Mouse (Mus musculus) effector memory CD4-positive, alpha-beta T cell, adult 7 months (primary cell): ENCODE measurements around the gene Cebpe. TPM values are rescaled to one million over a fixed set of nuclear protein-coding genes. Genes with fewer than 3 reads are reported as not detected.

ENCODE experiments used
- polyA plus RNA-seq: library from polyadenylated mRNA; unstranded; fragments of 100-300 nt; shearing (Covaris generic); gene quantifications from one replicate; pipeline ENCODE4 v1.2.1, GENCODE M21; 2017

Gene Cebpe
- polyA plus RNA-seq, result not detected

GRCm38 (mm10) chr14:54712074-54712473, at the start of gene Cebpe:
Cebpe (minus strand) TSS chr14:54712174.

DNA sequence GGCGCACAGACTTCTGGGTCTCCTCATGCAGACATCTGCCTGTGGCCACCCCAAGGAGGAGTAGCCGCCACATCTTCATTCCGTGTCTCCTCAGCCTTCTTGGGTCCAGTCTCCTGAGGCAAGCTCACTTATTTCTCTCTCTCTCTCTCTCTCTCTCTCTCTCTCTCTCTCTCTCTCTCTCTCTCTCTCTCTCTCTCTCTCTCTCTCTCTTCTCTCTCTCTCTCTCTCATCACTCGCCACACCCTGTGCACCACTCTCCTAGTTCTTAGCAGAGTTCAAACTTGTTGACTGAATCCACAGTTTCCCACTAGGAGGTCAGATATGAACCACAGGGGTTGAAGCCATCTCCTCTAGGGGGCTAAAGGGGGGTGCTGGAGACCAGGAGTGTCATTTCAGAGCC, 13.2 kb downstream of the Cebpe start, which contains the start of gene Gm29776:
TSS of gene Gm29776 (minus strand) at position 101 of the 400 bp plus-strand sequence.

DNA sequence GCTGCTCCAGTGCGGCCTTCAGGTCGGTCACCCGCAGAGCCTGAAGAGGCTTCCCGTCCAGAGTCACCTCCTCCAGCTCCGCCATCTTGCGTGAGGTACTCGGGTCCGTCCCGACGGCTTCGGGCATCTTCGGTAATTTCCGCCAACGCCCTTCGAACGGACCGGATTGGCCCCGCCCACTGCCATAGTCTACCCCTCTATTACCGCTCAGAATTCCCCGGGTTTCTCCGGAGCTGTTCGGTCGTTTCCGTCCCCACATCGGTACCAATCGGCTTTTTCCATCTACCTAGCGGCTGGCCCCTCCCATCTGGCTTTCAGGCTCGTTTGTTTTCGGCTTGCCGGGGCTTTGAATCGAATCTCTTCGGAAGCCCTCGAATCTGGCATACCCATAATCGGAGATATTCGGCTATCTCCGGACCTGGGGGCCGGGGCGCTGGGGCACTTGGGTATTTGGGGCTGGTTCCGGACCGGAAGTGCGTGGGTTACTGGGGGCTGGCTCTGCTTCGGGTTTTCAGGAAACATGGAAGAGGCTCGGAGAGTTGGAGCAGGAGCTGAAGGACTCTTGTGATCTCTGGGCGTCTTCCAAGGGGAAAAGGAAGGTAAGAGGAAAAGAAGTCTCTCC, 25.3 kb downstream of the Cebpe start, which contains the start of gene Acin1:
TSS of gene Acin1 (minus strand) at position 410 of the 622 bp plus-strand sequence.

DNA sequence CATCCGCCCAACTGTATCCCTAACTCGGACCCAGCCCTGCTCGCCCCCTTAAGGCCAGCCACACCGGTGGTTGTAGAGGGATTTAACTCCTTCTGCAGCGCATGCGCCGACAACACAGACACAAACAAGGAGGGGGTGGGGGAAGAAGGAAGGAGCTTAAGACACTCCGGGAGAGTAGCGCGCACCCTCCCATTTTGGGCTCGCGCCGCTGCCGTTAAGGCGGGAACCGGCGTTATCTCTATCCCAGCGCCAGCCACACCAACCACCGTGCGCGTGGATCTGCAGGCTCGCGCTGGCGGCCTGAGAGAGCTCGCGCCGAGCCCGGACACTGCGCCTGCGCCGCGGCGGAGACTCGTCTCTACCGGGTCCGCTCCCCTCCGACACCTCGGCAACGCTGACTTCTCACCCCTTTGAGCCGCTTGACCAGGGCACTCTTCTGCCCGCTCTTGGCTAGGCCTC, 25.9 kb downstream of the Cebpe start, which contains the start of gene 1700123O20Rik:
TSS of gene 1700123O20Rik (plus strand) at position 154 of the 459 bp plus-strand sequence.

Other genes with a start within 250 kb of the Cebpe start
- 246 TPM for gene Lrp10, start 248.0 kb downstream of the Cebpe start, polyA plus RNA-seq
- not detected for gene Rem2, start 236.1 kb downstream of the Cebpe start, polyA plus RNA-seq
- 29.7 TPM for gene Prmt5, start 194.6 kb downstream of the Cebpe start, polyA plus RNA-seq
- 31.6 TPM for gene Haus4, start 157.6 kb downstream of the Cebpe start, polyA plus RNA-seq
- 0.40 TPM for gene Ajuba, start 134.6 kb downstream of the Cebpe start, polyA plus RNA-seq
- gene 4931414P19Rik, start 106.2 kb downstream of the Cebpe start, polyA plus RNA-seq, result 1.2 TPM
- gene Psmb5, start 94.2 kb downstream of the Cebpe start, polyA plus RNA-seq, result 123 TPM
- gene Psmb11, start 90.7 kb downstream of the Cebpe start, polyA plus RNA-seq, result 0.09 TPM
- gene Gm17606, start 71.2 kb downstream of the Cebpe start, polyA plus RNA-seq, result not detected
- gene Cdh24, start 70.8 kb downstream of the Cebpe start, polyA plus RNA-seq, result 2.3 TPM
- gene 1700123O20Rik, start 26.0 kb downstream of the Cebpe start, polyA plus RNA-seq, result 63.8 TPM
- gene Acin1, start 25.2 kb downstream of the Cebpe start, polyA plus RNA-seq, result 84.6 TPM
- gene Gm29776, start 13.3 kb downstream of the Cebpe start, polyA plus RNA-seq, result 0.20 TPM
- gene Slc7a8, start 69.8 kb upstream of the Cebpe start, polyA plus RNA-seq, result 0.09 TPM
- not detected for gene Rnf212b, start 102.0 kb upstream of the Cebpe start, polyA plus RNA-seq
- 5.7 TPM for gene Homez, start 158.8 kb upstream of the Cebpe start, polyA plus RNA-seq
- gene Ppp1r3e, start 165.4 kb upstream of the Cebpe start, polyA plus RNA-seq, result 1.5 TPM
- gene Bcl2l2, start 171.2 kb upstream of the Cebpe start, polyA plus RNA-seq, result not detected
- gene Gm20521, start 171.3 kb upstream of the Cebpe start, polyA plus RNA-seq, result not detected
- 162 TPM for gene Pabpn1, start 180.3 kb upstream of the Cebpe start, polyA plus RNA-seq
- 1.5 TPM for gene Slc22a17, start 201.0 kb upstream of the Cebpe start, polyA plus RNA-seq
- 0.26 TPM for gene Efs, start 214.0 kb upstream of the Cebpe start, polyA plus RNA-seq
- 0.37 TPM for gene Il25, start 220.5 kb upstream of the Cebpe start, polyA plus RNA-seq
- gene Cmtm5, start 224.1 kb upstream of the Cebpe start, polyA plus RNA-seq, result 1.5 TPM